Mouse (Mus musculus): ENCODE results near the gene Exoc6.

The Exoc6 gene

DNA sequence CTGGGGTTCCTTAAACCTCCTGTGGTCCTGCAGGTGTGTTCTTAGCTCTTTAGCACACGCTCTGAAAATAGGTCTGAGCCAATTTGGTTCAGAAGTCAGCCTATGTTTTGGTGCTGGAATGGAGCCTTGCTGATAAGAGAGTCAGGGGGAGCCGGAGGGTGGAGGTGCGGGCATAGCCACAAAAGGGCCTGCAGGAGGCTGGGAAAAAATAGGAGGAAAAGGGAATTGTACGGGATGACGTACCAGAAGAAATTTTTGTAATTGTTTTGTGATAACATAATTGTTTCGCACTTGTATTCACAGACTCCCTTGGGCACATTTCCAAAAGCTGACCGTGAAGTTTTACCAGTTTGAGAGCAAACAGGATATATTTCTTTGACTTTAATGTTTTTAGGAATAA is 10.0 kb upstream of the Exoc6 start:
- DNase-seq, result no peak

DNA sequence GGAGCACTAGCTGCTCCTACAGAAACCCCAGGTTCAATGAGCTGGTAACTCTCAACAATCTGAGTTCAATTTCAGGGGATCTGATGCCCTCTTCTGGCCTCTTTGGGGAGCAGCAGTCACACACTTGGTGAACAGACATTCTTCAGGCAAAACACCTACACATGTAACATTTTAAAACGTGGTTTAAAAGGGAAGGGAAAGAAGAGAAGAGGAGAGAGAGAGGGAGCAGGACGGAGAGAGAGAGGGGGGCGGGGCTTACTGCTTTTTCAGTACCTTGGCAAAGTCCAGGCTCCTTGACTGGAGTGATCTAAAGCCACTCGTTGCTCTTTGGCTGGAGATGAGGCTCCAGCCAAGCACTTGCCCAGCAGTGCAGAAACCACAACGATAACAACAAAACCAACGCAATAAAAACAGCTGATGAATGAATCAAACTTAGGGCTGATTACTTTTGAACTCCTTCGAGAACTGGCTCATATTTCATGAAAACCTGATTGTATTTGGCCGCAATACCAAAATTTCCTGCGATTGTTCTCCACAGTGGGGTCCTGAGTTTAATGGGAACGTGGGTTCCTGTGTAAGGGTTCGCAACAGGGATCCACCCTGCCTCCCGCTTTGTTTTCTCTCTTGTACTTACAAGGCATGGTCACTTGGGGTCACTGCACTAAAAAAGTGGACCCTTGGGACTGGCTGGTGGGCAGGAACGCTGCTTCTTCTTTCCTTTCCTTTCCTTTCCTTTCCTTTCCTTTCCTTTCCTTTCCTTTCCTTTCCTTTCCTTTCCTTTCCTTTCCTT is 6.5 kb upstream of the Exoc6 start:
- peak; percentile 63 for DNase-seq

DNA sequence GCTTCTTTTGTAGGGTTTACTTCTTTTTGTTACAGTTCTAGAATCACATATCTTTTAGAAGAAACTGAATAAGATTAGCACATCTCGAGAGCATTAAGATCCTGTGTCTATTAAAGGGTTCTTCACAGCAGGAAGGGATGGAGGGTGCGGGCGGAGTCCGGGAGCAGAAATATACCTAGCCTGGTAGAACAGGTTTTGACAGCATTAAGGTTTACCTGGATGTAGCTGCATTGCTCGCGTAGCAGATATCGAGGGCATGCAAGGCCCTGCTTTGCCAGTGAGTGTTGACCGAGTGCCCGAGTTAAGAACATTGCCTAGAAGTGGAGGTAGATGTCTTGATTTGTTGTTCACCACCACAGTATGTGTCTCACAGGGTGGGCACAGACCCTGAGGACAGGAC is 5.7 kb upstream of the Exoc6 start:
- no peak for DNase-seq

DNA sequence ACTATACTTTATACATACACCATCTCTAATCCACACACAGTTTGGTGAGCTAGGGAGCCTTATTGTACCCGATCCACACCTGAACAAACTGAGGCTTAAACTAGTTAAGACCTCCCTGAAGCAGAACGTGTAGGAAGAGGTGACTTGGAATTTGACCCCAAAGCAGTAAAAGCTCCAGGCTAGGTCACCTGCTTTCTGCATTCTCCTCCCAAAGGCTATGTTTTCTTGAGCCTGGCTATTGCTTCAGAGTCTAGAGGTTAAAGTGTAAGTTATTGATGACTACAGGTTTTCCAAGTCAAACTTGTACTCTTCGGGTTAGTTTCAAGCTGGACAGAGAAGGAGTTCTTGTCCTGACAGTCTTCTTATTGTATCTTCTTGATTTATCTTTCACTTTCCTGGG is 5.0 kb upstream of the Exoc6 start:
- peak; percentile 59 for DNase-seq

DNA sequence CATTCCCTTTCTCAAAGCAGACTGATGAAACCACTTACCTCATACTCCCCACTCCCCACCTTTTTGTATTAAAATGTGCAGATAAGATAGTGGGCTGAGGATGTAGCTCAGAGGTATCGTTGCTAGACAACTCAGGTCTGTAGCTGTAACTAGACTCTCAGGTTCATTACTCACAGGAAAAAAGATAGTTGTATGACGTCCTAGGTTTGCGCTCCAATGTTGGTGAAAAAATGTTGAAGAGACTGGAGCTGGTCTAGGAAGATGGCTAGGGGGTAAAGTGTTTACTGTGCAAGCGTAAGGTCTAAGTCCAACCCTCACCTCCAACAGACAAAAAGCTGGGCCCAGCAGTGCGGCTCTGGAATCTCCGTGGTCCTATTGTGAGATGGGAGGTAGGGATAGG is 4.5 kb upstream of the Exoc6 start:
- no peak for DNase-seq

DNA sequence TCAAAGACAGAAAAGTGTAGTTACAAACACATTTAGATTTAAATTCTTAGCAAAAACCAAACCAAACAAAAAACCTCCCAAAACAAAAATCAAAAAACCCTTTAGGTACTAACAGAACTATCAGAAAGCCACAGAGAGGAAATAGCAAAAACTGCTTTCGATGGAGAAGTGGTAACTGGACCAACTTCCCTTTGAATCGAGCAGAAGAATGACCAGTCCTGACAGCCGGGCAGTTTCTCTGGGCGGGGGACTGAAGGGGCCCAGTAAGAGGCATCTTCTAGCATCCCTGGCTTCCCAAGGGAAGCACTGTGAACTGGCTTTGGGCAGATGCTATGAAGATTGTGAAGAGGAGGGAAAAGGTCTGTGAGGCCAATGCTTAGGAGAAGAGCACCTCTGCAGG is 3.4 kb upstream of the Exoc6 start:
- no peak for DNase-seq

DNA sequence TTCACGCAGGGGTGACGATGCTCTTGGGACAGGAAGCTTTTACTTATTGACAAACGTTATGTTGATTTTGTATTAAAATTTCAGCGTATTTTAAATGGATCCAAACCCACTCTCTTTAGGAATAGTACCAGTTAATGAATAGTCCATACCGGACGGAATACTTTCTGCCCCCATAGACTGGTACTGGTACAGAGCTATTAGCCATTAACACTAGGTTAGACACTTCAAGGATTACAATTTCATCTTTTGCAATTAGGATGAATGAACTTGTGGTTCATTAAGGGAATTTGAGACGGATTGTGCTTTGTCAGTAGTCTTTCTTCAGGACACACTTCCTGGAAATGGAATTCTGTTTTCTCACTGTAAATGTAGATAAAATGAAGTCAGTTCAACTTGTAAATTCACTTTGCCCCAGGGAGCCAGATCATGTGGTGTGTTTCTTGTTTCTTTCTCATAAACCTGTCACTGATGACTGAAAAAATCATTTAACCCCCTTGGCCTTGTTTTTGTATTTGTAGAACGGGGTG is 885 bp downstream of the Exoc6 start:
- peak; percentile 70 for DNase-seq

DNA sequence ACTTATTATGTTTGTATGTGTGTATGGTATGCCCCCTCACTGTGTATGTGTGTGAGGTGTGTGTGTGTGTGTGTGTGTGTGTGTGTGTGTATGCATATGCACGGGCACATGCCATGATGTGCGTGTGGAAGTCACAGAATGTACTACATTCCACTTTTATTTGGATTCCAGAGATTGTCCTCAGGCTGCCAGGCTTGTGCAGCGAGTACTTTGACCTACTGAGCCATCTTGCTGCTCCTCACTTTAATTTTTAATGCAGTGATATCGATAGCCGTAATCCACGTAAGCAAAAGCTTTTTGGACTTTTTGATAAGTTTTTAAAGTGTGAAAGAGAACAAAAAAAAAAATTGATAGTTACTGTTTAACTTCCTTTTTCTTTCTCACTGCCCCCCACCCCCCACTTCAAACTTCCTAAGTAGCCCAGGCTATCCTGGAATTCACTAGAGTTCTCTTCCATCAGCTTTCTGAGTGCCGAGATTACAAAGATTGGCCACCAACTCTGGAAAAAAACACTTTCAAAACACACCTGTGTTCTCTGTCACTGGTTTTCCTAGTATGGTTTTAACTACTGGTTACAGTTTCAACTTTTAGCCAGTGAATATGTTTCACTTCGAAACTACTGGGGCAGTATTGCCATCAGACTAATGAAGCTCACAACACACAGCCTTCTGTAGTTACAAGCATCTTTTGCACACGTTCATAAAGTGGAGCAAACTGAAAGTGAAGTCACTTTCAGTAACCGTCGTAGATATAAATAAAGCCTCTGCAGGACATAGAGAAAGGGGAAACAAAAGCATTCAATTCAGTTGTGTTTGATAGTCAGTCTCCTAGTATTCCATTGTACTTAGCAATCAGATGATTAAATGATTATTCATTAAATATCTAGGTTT is 3.4 kb downstream of the Exoc6 start:
- DNase-seq, result peak; percentile 77

DNA sequence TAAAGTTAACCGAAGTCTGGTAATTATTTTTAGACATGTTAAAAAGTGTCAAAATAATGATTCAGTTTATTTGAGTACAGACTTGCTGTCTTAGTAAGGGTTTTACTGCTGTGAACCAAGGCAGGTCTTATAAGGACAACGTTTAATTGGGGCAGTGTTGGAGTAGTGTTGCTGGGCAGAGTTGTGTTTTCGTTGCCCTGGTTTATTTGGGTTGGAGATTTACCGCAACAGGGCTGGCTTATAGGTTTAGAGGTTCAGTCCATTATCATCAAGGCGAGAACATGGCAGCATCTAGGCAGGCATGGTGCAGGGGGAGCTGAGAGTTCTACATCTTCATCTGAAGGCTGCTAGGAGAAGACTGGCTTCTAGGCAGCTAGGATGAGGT is 4.0 kb downstream of the Exoc6 start:
- peak; percentile 70 for DNase-seq

DNA sequence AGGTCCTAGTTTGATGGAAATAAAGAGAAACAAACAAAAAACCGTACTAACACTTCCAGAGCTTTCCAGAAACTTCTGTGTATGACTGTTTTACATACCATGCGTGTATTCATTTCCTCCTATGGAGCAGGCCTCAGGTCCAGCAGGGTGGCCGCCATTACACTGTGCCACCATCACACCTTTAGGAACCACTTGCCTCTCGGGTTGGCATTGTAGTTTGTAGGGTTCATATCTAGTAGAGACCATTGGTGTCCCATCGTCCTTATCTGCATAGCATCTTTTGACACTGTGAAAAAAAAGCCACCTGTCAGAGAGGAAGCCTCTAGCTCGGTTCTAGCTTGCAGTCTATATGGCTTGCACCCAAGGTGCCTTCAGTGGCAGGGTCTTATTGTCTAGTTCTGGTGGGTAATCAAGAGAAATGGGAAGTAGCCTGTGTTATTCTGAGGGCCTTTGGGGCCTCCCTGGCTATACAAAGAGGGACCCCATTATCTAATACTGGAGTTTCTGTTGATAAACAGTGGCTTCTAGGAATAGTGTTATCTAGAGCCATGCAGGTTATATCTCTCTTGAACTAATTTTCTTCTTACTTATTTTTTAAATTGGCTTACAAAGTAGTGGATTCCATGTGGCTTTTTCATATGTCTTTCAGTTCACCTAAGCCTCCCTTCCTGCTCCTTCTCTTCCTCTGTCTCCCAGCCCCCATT is 5.8 kb downstream of the Exoc6 start:
- no peak for DNase-seq

DNA sequence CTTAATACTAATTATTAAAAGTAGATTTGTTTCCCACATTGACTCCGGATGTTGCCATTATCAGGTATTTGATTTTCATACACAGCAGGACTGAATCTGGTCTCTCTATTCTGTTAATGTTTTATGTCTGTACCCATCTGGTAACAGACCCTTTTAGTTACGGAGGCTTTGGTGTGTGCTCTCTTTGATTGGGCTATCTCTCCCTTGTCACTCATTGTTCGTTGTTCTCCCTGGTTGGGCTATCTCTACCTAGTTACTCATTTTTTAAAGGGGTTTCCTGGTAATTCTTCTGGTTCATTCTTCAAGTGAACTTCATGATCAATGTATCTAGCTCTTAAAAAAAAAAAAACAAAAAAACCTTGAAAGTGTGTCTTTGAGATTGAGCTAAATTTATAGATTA is 7.7 kb downstream of the Exoc6 start:
- DNase-seq, result no peak

DNA sequence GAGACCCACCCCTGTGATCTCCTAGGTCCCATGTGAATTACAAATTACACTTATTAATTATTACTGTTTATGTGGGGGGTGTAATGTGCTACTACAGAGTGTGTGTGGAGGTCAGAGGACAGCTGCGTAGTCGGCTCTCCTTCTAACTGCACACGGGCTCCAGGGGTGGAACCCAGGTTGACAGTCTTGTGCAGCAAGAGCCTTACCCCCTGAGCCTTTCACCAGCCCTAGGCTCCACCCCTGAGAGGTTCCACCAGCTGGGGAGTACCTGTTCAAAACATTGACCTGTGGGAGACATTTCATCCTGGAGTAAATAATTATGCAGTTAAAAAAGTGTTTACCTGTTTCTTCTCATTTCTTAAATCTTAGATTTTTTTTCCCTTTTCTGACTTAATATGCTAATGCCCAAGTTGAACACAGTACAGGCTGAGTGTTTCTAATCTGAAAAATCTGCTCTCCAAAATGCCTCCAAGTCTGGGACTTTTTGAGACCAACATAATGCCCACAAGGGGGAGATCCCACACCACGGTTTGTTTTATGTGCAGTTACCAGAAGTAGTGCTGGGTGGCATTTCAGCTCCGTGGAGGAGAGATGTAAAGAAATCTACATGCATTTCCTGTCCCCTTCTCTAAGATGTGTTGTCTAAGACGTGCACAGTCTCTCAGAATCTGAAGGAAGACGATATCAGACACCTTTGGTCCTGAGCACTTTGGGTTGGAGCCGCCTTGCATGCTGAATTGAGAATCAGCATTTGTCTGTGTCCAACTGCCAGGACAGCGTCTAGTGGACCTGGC is 9.3 kb downstream of the Exoc6 start:
- DNase-seq, result peak; percentile 83

DNA sequence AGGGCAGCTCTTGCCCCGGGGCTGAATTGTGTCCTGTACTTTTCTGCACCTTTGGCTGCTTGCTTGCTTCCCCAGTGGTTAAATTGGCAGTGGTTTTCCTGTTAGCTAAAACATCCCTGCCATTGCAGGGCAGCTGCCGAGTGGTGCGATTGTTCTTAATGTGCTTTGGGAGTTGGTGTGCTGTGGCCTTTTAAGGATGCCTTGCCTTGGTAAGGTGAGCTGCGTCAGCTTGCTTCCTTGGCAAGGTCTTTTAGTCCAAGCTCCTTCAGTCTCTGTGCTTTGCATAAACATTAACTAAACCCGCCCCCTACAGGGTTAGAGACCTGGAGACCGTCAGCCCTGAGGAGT is 9.8 kb downstream of the Exoc6 start:
- peak; percentile 88 for DNase-seq

DNA sequence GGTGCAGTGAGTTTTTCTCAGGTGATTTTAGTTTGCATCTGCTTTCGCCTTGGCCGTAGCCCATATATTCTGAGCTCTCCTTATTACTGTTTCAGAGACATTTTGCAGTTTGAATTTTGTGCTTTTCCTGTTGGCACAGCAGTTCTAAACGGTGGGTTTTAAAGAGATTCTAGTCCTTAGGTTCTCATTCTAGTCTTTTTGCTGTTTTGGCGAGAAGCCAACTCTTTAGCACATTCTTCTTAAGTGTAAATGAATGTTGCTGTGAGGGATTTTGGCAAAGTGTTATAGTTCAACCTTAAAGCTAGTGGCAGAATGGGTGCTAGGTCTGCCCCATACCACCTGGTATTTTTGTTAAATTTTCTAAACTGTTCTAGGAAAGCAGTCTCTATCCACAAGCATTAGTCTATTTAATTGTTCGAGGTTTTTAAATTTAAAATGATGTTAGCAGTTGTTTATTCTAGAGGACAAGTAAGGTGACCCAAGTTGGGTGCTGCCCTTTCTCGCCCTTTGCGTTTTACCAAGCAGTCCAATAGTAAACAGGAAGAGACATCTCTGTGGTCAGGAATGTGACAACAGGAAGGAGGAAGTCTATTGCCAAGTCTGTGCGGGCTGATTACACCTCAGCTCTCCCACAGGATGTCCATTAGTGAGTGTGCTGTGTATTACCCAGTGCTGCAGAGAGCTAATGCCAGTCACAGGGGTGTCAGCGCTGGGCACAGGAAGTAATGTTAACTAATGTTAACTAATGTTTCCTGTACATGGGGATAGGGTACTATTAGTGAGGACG is 11.1 kb downstream of the Exoc6 start:
- DNase-seq, result peak; percentile 75

DNA sequence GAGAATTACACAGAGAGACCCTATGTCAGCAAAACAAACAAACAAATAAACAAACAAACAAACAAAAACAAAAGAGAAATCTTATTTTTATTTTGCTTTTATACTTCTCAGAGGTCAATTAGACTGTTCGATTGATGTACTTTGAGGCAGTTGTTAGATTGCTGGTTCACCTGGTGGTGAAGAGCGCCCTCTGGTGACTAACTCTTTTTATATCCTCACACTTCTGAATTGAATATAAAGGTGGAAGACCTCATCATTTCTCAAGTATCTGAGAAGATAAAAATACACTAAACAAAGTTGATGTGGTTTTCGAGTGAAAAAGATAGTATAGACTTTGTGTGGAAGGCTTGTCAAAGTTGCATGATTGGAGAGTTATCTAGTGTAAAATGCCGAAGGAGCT is 13.5 kb downstream of the Exoc6 start:
- peak; percentile 81 for DNase-seq

DNA sequence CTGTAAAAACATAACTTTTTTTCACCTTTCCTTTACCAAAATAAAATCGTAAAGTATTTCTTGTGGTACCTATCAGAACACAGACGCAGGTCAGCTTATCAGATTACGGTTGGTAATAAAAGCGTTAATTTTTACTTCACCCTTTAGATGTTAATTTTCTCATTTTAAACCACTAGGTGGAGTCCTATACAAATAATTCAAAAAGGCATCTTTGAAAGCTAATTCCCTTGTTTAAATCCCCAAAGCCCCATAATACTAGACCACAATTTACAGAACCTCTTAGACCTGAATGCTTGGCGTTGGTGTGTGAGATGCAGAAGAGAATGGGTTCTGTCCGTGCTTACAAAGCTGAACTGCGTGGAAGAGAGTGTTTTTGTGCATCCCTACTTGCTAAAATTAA is 15.6 kb downstream of the Exoc6 start:
- DNase-seq, result no peak

DNA sequence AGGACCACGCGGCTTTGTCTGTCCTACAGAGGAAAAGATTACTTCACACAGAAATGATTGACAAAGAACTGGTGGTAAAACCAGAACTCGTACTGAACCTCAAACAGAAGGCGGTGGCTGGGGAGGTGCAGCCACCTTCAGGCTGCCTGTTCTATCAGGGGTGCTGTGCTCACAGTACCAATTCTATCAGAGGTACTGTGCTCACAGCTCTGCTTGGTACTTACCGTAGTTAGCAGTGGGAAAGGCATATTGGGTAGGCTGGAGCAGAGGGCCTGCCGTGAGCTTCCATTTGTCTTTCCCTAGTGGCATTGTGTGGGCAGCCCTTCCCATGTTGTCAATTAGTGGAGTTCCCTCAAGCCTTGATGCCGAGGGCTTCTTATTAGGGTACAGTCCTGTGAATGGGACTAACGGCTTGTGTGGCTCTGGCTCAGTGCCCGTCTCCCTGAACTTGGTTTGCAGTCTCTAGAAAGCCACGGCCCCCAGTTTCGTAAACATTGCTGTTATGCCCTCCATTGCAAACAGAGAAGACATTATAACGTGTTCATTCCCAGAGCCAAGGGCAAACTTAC is 19.1 kb downstream of the Exoc6 start:
- no peak for DNase-seq

DNA sequence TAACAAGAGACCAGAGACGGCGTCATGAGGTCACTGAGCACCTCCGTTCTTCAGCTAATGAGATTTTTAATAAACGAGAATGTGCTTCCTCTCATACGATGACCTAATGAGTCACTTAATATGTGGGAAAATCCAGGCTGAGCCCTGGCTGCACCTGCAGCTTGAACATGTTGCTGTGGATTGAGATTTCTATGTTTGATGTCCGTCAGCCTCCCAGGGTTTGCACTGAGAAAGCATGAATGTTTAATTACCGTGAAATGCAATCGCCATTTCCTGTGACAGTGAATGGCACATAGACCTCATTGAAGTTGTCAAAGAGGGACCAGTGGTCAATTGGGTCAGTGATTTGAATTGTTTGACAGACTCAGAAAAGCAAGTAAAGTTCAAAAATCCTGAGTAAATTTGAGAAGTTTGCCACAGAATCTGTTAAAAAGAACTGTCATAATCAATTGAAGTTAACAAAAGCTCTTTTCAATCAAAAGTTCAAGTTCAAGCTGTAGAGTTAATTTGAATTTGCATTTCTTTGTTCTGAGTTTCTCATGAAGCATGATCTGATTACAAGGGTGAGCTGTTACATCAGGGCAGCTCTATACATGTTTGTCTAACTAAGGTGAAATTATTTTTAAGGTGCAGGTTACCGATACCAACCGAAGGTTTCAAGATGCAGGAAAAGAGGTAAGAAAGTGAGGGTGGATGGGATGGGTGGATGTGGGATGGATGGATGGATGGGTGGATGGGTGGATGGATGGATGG is 20.9 kb downstream of the Exoc6 start:
- DNase-seq, result no peak

DNA sequence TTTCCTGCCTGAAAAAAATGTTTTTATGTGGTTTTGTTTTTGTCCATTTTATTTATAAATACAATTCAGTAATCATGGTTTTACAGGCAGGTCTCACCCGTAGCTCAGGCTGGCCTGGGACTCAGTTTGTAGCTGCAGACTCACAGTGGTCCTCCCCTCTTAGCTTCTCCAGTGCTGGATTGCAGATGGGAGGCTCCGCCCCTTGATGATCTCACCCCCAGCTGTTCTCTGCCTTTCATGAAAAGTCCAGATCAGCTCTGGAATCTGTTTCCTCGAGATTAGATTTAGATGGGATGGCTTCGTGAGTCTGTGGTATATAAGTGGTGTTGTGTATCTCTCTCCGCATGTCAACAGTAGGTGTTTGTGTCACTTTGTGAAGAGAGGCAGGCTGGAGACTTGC is 24.6 kb downstream of the Exoc6 start:
- DNase-seq, result no peak

DNA sequence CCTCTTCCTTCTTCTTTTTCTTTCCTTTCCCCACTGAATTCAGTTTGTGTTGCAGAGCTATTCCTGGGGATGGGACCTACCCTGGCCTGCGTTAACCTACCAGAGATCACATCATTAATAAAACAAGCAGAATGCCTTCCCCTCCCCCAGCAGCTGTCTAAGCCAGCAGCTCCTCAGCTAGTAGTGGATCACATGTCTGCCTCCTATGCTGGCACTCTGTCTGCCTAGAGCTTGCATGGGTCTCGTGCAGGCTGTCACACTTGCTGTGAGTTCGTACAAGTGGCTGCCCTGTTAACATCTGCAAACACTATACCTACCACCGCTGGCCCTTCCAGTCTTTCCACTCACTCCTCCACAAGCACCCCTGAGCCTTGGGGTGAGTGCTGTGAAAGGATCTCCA is 29.4 kb downstream of the Exoc6 start:
- DNase-seq, result peak; percentile 11

DNA sequence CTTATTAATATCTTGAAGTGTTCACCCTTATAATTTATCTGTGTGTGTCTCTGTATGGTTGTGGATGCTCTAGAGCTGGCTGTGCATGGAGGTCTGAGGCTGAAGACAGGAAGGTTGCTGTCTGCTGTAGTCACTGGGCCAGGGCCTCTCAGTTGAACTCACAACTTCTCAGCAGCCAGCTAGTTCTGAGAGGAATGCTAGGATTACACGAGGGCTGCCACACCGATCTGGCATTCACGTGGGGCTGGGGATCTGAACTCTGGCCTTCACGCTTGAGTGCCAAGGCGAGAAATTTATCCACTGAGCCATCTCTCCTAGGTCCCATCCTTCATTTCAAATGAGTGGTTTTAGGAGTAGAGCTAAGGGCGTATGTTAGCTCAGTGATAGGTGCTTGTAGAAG is 30.2 kb downstream of the Exoc6 start:
- DNase-seq, result peak; percentile 84

Measured in kidney, adult 9 months (tissue).